Mouse (Mus musculus): ENCODE measurements at regions not wholly inside any gene's neighbourhood (a gene's known extent, or its start where the extent isn't known, plus 50 kb on each side); places are given as distances from the start of the nearest gene placed in this dataset.

GRCm38 (mm10) chr6:31211091-31211490 lies 187.4 kb upstream of the Mkln1 start:
- H3K36me3 ChIP-seq (ENCODE audit: control insufficient read depth, insufficient read depth, low read length, poor library complexity, severe bottlenecking), result no peaks in the 10 kb centered on the region
- H3K9me3 ChIP-seq (replicated peaks; ENCODE audit: control insufficient read depth, insufficient read depth, low read length, poor library complexity, severe bottlenecking), result no peaks in the 10 kb centered on the region
- no peak overlapping the region for H3K4me3 ChIP-seq (ENCODE audit: low read depth, low read length)
- no peaks in the 10 kb centered on the region for H3K4me1 ChIP-seq (ENCODE audit: control insufficient read depth, insufficient read depth, low read length)
- TF ChIP-seq POLR2A (IDR thresholded peaks at IDR 0.05; ENCODE audit: insufficient read depth, low read length), result no peak
- no peak for TF ChIP-seq CTCF (IDR thresholded peaks at IDR 0.05; ENCODE audit: low read depth, low read length)
- no peak for TF ChIP-seq EP300 (IDR thresholded peaks at IDR 0.05; ENCODE audit: insufficient read depth, low read depth, low read length)
- H3K9ac ChIP-seq (ENCODE audit: low read depth, poor library complexity, severe bottlenecking), result no peak overlapping the region
- no peaks in the 10 kb centered on the region for H3K27me3 ChIP-seq (ENCODE audit: control insufficient read depth, insufficient read depth, low read length, poor library complexity, severe bottlenecking)
- no peak overlapping the region for H3K27ac ChIP-seq (ENCODE audit: insufficient read depth, low read length)

GRCm38 (mm10) chr6:31211616-31212015 lies 186.9 kb upstream of the Mkln1 start:
- H3K4me3 ChIP-seq (ENCODE audit: low read depth, low read length), result no peak overlapping the region
- TF ChIP-seq EP300 (IDR thresholded peaks at IDR 0.05; ENCODE audit: insufficient read depth, low read depth, low read length) (no peak), POLR2A (IDR thresholded peaks at IDR 0.05; ENCODE audit: insufficient read depth, low read length) (no peak), CTCF (IDR thresholded peaks at IDR 0.05; ENCODE audit: low read depth, low read length) (no peak)
- no peaks in the 10 kb centered on the region for H3K27me3 ChIP-seq (ENCODE audit: control insufficient read depth, insufficient read depth, low read length, poor library complexity, severe bottlenecking)
- H3K9ac ChIP-seq (ENCODE audit: low read depth, poor library complexity, severe bottlenecking), result no peak overlapping the region
- H3K4me1 ChIP-seq (ENCODE audit: control insufficient read depth, insufficient read depth, low read length), result no peaks in the 10 kb centered on the region
- H3K27ac ChIP-seq (ENCODE audit: insufficient read depth, low read length), result no peak overlapping the region
- H3K36me3 ChIP-seq (ENCODE audit: control insufficient read depth, insufficient read depth, low read length, poor library complexity, severe bottlenecking), result no peaks in the 10 kb centered on the region
- H3K9me3 ChIP-seq (replicated peaks; ENCODE audit: control insufficient read depth, insufficient read depth, low read length, poor library complexity, severe bottlenecking), result no peaks in the 10 kb centered on the region

GRCm38 (mm10) chr6:31212080-31212479 lies 186.5 kb upstream of the Mkln1 start:
- Histone ChIP-seq H3K27ac (ENCODE audit: insufficient read depth, low read length) (no peak overlapping the region), H3K4me1 (ENCODE audit: control insufficient read depth, insufficient read depth, low read length) (no peaks in the 10 kb centered on the region), H3K36me3 (ENCODE audit: control insufficient read depth, insufficient read depth, low read length, poor library complexity, severe bottlenecking) (no peaks in the 10 kb centered on the region), H3K4me3 (ENCODE audit: low read depth, low read length) (no peak overlapping the region), H3K9me3 (replicated peaks; ENCODE audit: control insufficient read depth, insufficient read depth, low read length, poor library complexity, severe bottlenecking) (no peaks in the 10 kb centered on the region), H3K9ac (ENCODE audit: low read depth, poor library complexity, severe bottlenecking) (no peak overlapping the region), H3K27me3 (ENCODE audit: control insufficient read depth, insufficient read depth, low read length, poor library complexity, severe bottlenecking) (no peaks in the 10 kb centered on the region)
- TF ChIP-seq POLR2A (IDR thresholded peaks at IDR 0.05; ENCODE audit: insufficient read depth, low read length), result no peak
- TF ChIP-seq CTCF (IDR thresholded peaks at IDR 0.05; ENCODE audit: low read depth, low read length), result no peak
- TF ChIP-seq EP300 (IDR thresholded peaks at IDR 0.05; ENCODE audit: insufficient read depth, low read depth, low read length), result no peak

- Histone ChIP-seq H3K36me3 (ENCODE audit: control insufficient read depth, insufficient read depth, low read length, poor library complexity, severe bottlenecking) (no peaks in the 10 kb centered on the region), H3K9ac (ENCODE audit: low read depth, poor library complexity, severe bottlenecking) (no peak overlapping the region), H3K27me3 (ENCODE audit: control insufficient read depth, insufficient read depth, low read length, poor library complexity, severe bottlenecking) (no peaks in the 10 kb centered on the region), H3K9me3 (replicated peaks; ENCODE audit: control insufficient read depth, insufficient read depth, low read length, poor library complexity, severe bottlenecking) (no peaks in the 10 kb centered on the region), H3K4me1 (ENCODE audit: control insufficient read depth, insufficient read depth, low read length) (no peaks in the 10 kb centered on the region), H3K4me3 (ENCODE audit: low read depth, low read length) (no peak overlapping the region), H3K27ac (ENCODE audit: insufficient read depth, low read length) (no peak overlapping the region)
- TF ChIP-seq POLR2A (IDR thresholded peaks at IDR 0.05; ENCODE audit: insufficient read depth, low read length) (no peak), EP300 (IDR thresholded peaks at IDR 0.05; ENCODE audit: insufficient read depth, low read depth, low read length) (no peak), CTCF (IDR thresholded peaks at IDR 0.05; ENCODE audit: low read depth, low read length) (no peak)
These were observed 185.8 kb upstream of the Mkln1 start for GRCm38 (mm10) chr6:31212694-31213093.

- H3K27ac ChIP-seq (ENCODE audit: insufficient read depth, low read length), result no peak overlapping the region
- TF ChIP-seq POLR2A (IDR thresholded peaks at IDR 0.05; ENCODE audit: insufficient read depth, low read length) (no peak), EP300 (IDR thresholded peaks at IDR 0.05; ENCODE audit: insufficient read depth, low read depth, low read length) (no peak), CTCF (IDR thresholded peaks at IDR 0.05; ENCODE audit: low read depth, low read length) (no peak)
- no peaks in the 10 kb centered on the region for H3K36me3 ChIP-seq (ENCODE audit: control insufficient read depth, insufficient read depth, low read length, poor library complexity, severe bottlenecking)
- H3K9ac ChIP-seq (ENCODE audit: low read depth, poor library complexity, severe bottlenecking), result no peak overlapping the region
- H3K4me3 ChIP-seq (ENCODE audit: low read depth, low read length), result no peak overlapping the region
- no peaks in the 10 kb centered on the region for H3K4me1 ChIP-seq (ENCODE audit: control insufficient read depth, insufficient read depth, low read length)
- no peaks in the 10 kb centered on the region for H3K9me3 ChIP-seq (replicated peaks; ENCODE audit: control insufficient read depth, insufficient read depth, low read length, poor library complexity, severe bottlenecking)
- H3K27me3 ChIP-seq (ENCODE audit: control insufficient read depth, insufficient read depth, low read length, poor library complexity, severe bottlenecking), result peaks cover 2% of the 10 kb centered on the region; the same call in 1 of the 2 replicates
These were observed 185.4 kb upstream of the Mkln1 start for GRCm38 (mm10) chr6:31213161-31213560.

GRCm38 (mm10) chr6:31215661-31216060 lies 182.9 kb upstream of the Mkln1 start:
- Histone ChIP-seq H3K4me1 (ENCODE audit: control insufficient read depth, insufficient read depth, low read length) (no peaks in the 10 kb centered on the region), H3K9me3 (replicated peaks; ENCODE audit: control insufficient read depth, insufficient read depth, low read length, poor library complexity, severe bottlenecking) (no peaks in the 10 kb centered on the region), H3K27me3 (ENCODE audit: control insufficient read depth, insufficient read depth, low read length, poor library complexity, severe bottlenecking) (peaks cover 6% of the 10 kb centered on the region; the same call in 1 of the 2 replicates), H3K4me3 (ENCODE audit: low read depth, low read length) (peak overlapping the region; percentile 56), H3K36me3 (ENCODE audit: control insufficient read depth, insufficient read depth, low read length, poor library complexity, severe bottlenecking) (no peaks in the 10 kb centered on the region), H3K27ac (ENCODE audit: insufficient read depth, low read length) (no peak overlapping the region), H3K9ac (ENCODE audit: low read depth, poor library complexity, severe bottlenecking) (peak overlapping the region; percentile 66)
- TF ChIP-seq CTCF (IDR thresholded peaks at IDR 0.05; ENCODE audit: low read depth, low read length) (no peak), EP300 (IDR thresholded peaks at IDR 0.05; ENCODE audit: insufficient read depth, low read depth, low read length) (no peak), POLR2A (IDR thresholded peaks at IDR 0.05; ENCODE audit: insufficient read depth, low read length) (no peak)
